ENCODE assay signal across 25 mouse cellular contexts in genomic region chr8:5378001-5378400, GRCm38 (mm10).
"Had no signal": no experiment of that assay in that cellular context is flagged by ENCODE, and none has a peak within 500 bp of the region (broad histone marks: within the 10 kb centered on the region; RNA-seq: fewer than 3 reads in every experiment).

No protein-coding gene starts in this region.

- H3K4me3 ChIP-seq: heart, adult 2 months; heart, embryonic 13.5 days; heart, embryonic 15.5 days; hindbrain, embryonic 13.5 days; hindbrain, embryonic 15.5 days; kidney, embryonic 15.5 days; limb, embryonic 13.5 days; limb, embryonic 15.5 days had no signal

- H3K4me2 ChIP-seq: heart, embryonic 11.5 days; heart, embryonic 13.5 days; heart, embryonic 15.5 days; hindbrain, embryonic 13.5 days; hindbrain, embryonic 15.5 days; kidney, embryonic 15.5 days; limb, embryonic 13.5 days; limb, embryonic 15.5 days had no signal

- DNase-seq: gastrocnemius, postnatal 14 days; gastrocnemius, postnatal 36 days; heart, adult 11 months; heart, adult 2 months; heart, postnatal 14 days; heart, postnatal 36 days; kidney, adult 11 months; kidney, adult 2 months; kidney, adult 9 months; kidney, postnatal 14 days; kidney, postnatal 36 days; layer of hippocampus, adult 9-11 months; layer of hippocampus, postnatal 36 days; left cerebral cortex, postnatal 4 days had no signal

- H3K36me3 ChIP-seq: heart, embryonic 13.5 days; heart, embryonic 15.5 days; hindbrain, embryonic 13.5 days; hindbrain, embryonic 15.5 days; kidney, embryonic 15.5 days; limb, embryonic 13.5 days; limb, embryonic 15.5 days had no signal

- H3K9ac ChIP-seq: heart, embryonic 13.5 days; heart, embryonic 15.5 days; hindbrain, embryonic 13.5 days; hindbrain, embryonic 15.5 days; kidney, embryonic 15.5 days; limb, embryonic 13.5 days; limb, embryonic 15.5 days had no signal

- H3K27ac ChIP-seq: heart, adult 2 months; heart, embryonic 13.5 days; heart, embryonic 15.5 days; hindbrain, embryonic 13.5 days; hindbrain, embryonic 15.5 days; hindbrain, postnatal 0 days; kidney, embryonic 15.5 days; kidney, postnatal 0 days; limb, embryonic 13.5 days; limb, embryonic 15.5 days had no signal

- H3K4me1 ChIP-seq: heart, embryonic 13.5 days; heart, embryonic 15.5 days; hindbrain, embryonic 13.5 days; hindbrain, embryonic 15.5 days; kidney, embryonic 15.5 days; limb, embryonic 13.5 days; limb, embryonic 15.5 days had no signal

- H3K9me3 ChIP-seq: heart, embryonic 13.5 days; heart, embryonic 15.5 days; hindbrain, embryonic 13.5 days; hindbrain, embryonic 15.5 days; kidney, embryonic 15.5 days; limb, embryonic 13.5 days; limb, embryonic 15.5 days had no signal

- H3K27me3 ChIP-seq: heart, embryonic 13.5 days; heart, embryonic 15.5 days; hindbrain, embryonic 13.5 days; hindbrain, embryonic 15.5 days; kidney, embryonic 15.5 days; limb, embryonic 13.5 days; limb, embryonic 15.5 days had no signal

- ATAC-seq: hindbrain, postnatal 0 days; intestine, embryonic 16.5 days had no signal
